Mouse (Mus musculus) erythroblast, embryonic 14.5 days (primary cell): ENCODE data around the gene Gm26661.

ENCODE experiments used
- GATA1 ChIP-seq: IDR thresholded peaks from 2 replicates; pipeline ENCODE4 v1.6.1; 2012; ENCODE audit warnings: low read length, inconsistent platforms, mixed read lengths
- TAL1 ChIP-seq: IDR thresholded peaks from 3 replicates; pipeline ENCODE4 v1.6.1; 2012; ENCODE audit warnings: low read length, inconsistent platforms, mixed read lengths

DNA sequence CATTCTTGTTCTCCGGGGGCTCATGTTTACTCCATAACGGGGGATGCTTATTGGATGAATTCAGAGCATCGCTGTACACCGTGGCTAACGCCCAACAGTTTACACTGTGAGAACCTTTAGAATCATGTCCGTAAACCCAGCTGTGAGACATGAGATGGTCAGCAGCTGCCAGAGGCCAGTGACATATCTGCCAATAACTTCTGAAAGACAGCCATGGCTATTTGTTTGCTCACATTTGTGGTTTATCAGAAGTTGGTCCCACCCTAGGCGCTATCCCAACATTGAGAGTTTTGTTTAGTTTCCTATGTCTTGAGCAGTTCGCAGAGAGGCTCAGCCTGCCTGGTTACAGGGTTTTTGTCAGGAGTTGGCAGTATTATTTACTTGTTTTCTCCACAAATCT lies 30.0 kb downstream of the Gm26661 start:
- TF ChIP-seq TAL1 (no peak), GATA1 (no peak)
